Mouse (Mus musculus) liver, embryonic 12.5 days (tissue): ENCODE measurements at regions not wholly inside any gene's neighbourhood (a gene's known extent, or its start where the extent isn't known, plus 50 kb on each side); places are given as distances from the start of the nearest gene placed in this dataset.

ENCODE experiments used
- ATAC-seq: fragments of 200-750 bp; cut with Nextera tagmentation; 2 replicates; pipeline ENCODE4 v1.8.0; 2017; ENCODE audit warnings: moderate number of reproducible peaks, mild to moderate bottlenecking, moderate library complexity
- H3K27ac ChIP-seq: fragments of 300-500 bp; sonication (generic); 2 replicates; pipeline ENCODE4 v1.5.1; 2016; ENCODE audit warnings: mild to moderate bottlenecking
- H3K27me3 ChIP-seq: fragments of 300-500 bp; sonication (generic); replicated peaks from 2 replicates; pipeline ENCODE4 v1.6.1; 2016; ENCODE audit warnings: mild to moderate bottlenecking, moderate library complexity
- H3K36me3 ChIP-seq: fragments of 300-500 bp; sonication (generic); 2 replicates; pipeline ENCODE4 v1.6.1; 2016; ENCODE audit warnings: mild to moderate bottlenecking, moderate library complexity
- H3K4me1 ChIP-seq: fragments of 300-500 bp; sonication (generic); 2 replicates; pipeline ENCODE4 v1.6.1; 2016
- H3K4me2 ChIP-seq: fragments of 300-500 bp; sonication (generic); 2 replicates; pipeline ENCODE4 v1.6.1; 2016; ENCODE audit warnings: mild to moderate bottlenecking, moderate library complexity
- H3K4me3 ChIP-seq: fragments of 300-500 bp; sonication (generic); 2 replicates; pipeline ENCODE4 v1.5.1; 2016; ENCODE audit warnings: mild to moderate bottlenecking, moderate library complexity
- H3K9ac ChIP-seq: fragments of 300-500 bp; sonication (generic); 2 replicates; pipeline ENCODE4 v1.6.1; 2016; ENCODE audit warnings: mild to moderate bottlenecking, moderate library complexity
- H3K9me3 ChIP-seq: fragments of 300-500 bp; sonication (generic); replicated peaks from 2 replicates; pipeline ENCODE4 v1.6.1; 2016; ENCODE audit warnings: mild to moderate bottlenecking, moderate library complexity
- WGBS: fragments of 180-500 bp; shearing (Covaris S2); methylation state at CpG from one replicate; pipeline ENCODE4 v1.1.7; 2016; ENCODE audit not compliant: insufficient replicate concordance; 5-methylcytosine and 5-hydroxymethylcytosine counted together

DNA sequence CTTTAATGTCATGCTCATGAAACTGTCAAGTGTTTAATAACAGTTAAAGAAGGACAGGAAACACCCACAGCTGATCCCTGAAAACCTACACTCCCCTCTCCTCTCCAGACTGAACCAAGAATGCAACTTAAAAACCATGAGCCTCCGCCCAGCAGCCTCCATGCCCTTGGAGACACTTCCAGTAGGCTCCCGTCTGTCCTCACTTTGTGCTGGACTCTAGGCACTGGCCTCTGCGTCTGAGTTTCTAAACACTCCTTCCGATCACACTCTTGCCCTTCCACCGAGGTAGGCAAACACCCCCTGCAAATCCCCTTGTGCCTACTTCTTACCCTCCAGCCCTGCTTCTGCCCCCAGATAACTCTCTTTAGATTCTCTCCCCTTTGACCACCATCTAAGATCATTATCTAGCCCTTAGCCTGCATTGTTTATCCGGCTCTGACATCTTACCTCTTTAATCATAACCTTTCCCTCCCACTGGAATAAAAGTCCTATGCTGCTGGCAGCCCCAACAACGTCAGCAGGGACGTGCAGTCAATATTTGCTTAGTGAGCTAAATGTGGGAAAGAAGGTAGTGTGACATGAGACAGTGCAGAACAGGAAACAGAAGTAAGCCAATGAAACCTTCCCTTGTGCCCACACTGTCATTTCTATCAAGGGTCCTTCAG lies 52.5 kb upstream of the Dhx40 start:
- Histone ChIP-seq H3K4me1 (no peaks in the 10 kb centered on the region), H3K4me2 (no peak overlapping the region), H3K4me3 (no peak overlapping the region), H3K9ac (no peak overlapping the region), H3K9me3 (no peaks in the 10 kb centered on the region), H3K27ac (no peak overlapping the region), H3K27me3 (no peaks in the 10 kb centered on the region), H3K36me3 (no peaks in the 10 kb centered on the region)
- ATAC-seq, result no peak
- WGBS, result 55% methylated on average over 8 of the region's 8 CpGs

GRCm38 (mm10) chr11:86859236-86859817 lies 51.8 kb upstream of the Dhx40 start:
- H3K27me3 ChIP-seq, result no peaks in the 10 kb centered on the region
- H3K4me3 ChIP-seq, result no peak overlapping the region
- no peak overlapping the region for H3K27ac ChIP-seq
- 75% methylated on average over 9 of the region's 9 CpGs for WGBS
- no peaks in the 10 kb centered on the region for H3K9me3 ChIP-seq
- H3K36me3 ChIP-seq, result no peaks in the 10 kb centered on the region
- H3K4me1 ChIP-seq, result no peaks in the 10 kb centered on the region
- no peak for ATAC-seq
- no peak overlapping the region for H3K9ac ChIP-seq
- H3K4me2 ChIP-seq, result no peak overlapping the region

DNA sequence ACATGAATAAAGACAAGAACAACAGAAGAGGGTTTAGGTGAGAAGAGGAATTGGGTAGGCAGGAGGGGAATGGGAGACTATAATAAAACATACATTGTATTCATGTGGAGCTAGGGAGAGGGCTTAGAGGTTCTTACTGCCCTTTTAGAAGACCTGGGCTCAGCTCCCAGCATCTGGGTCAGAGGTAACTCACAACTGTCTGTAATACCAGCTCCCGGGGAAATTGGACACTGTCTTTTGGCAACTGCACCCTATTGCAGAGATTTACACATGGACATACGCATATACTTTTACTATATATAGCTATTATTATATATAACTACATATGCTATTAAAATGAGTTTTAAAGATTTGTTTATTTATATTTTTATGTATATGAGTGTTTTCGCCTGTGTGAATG lies 50.7 kb upstream of the Dhx40 start:
- no peaks in the 10 kb centered on the region for H3K36me3 ChIP-seq
- no peaks in the 10 kb centered on the region for H3K27me3 ChIP-seq
- no peak overlapping the region for H3K4me2 ChIP-seq
- WGBS, result 73% methylated on average over 3 of the region's 3 CpGs
- no peak overlapping the region for H3K4me3 ChIP-seq
- no peak overlapping the region for H3K9ac ChIP-seq
- H3K9me3 ChIP-seq, result no peaks in the 10 kb centered on the region
- H3K27ac ChIP-seq, result no peak overlapping the region
- no peak for ATAC-seq
- H3K4me1 ChIP-seq, result no peaks in the 10 kb centered on the region
